8 mouse cellular contexts compared by ENCODE assay signal in the genomic region with DNA sequence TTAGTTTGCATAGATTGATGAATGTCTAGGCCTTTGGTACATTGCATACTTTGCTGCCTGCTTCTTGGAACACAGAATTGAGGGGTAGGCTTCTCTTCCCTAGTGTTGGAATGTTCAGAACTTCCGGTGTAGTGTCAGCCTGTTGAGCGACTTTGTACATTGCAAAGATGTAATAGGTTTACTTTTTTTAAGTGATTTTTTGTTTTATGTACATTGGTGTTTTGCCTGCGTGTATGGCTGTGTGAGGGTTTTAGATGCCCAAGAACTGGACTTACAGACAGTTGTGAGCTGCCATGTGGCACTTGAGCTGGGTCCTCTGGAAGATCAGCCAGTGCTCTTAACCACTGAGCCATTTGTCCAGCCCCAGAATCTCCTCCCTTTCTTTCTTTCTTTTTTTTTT. TPM values are rescaled to one million over a fixed set of nuclear protein-coding genes. Genes with fewer than 3 reads are reported as not detected.
DNase-seq lines count a peak whose midpoint lies in the region; ATAC-seq and TF ChIP-seq lines count a peak whose summit lies in the region.

No protein-coding gene starts in this region.

- no peak for DNase-seq in left cerebral cortex, adult 2 months (ENCODE audit: extremely low spot score in 1 of 2, low spot score in 2 of 2)
- DNase-seq in left cerebral cortex, postnatal 36 days (ENCODE audit: low spot score in 2 of 2): no peak
- no peak for DNase-seq in embryonic facial prominence, embryonic 11.5 days (ENCODE audit: low spot score)
- no peak for DNase-seq in limb, embryonic 10.5 days (ENCODE audit: low spot score)
- DNase-seq in adrenal gland, postnatal 25 days: no peak
- no peak for DNase-seq in right cerebral cortex, postnatal 4 days
- DNase-seq in cerebellum, postnatal 4 days (ENCODE audit: low spot score in 2 of 2): no peak

- H3K4me2 ChIP-seq in embryonic facial prominence, embryonic 11.5 days (ENCODE audit: low read depth, low read length): peak overlapping the region; percentile 62
- H3K4me2 ChIP-seq in neural tube, embryonic 15.5 days: peak overlapping the region; percentile 88

- peak overlapping the region; percentile 98; the same call in 1 of the 2 replicates for H3K27ac ChIP-seq in left cerebral cortex, adult 2 months
- H3K27ac ChIP-seq in embryonic facial prominence, embryonic 11.5 days (replicated peaks; ENCODE audit: low read depth, low read length): no peak overlapping the region
- peak overlapping the region; percentile 100; the same call in 1 of the 2 replicates for H3K27ac ChIP-seq in limb, embryonic 10.5 days
- H3K27ac ChIP-seq in neural tube, embryonic 15.5 days (replicated peaks): peak overlapping the region; percentile 97

- ATAC-seq in embryonic facial prominence, embryonic 11.5 days (replicated peaks; ENCODE audit: insufficient number of reproducible peaks, low FRiP score, low TSS enrichment, low read depth): no peak
- no peak for ATAC-seq in neural tube, embryonic 15.5 days (ENCODE audit: low FRiP score)

- no peak overlapping the region; the same call in 1 of the 2 replicates for H3K9ac ChIP-seq in embryonic facial prominence, embryonic 11.5 days (replicated peaks; ENCODE audit: low read length)
- H3K9ac ChIP-seq in neural tube, embryonic 15.5 days (replicated peaks): peak overlapping the region; percentile 97

- peak overlapping the region; percentile 93 for H3K4me3 ChIP-seq in left cerebral cortex, adult 2 months
- peak overlapping the region; percentile 17 for H3K4me3 ChIP-seq in embryonic facial prominence, embryonic 11.5 days (ENCODE audit: low read depth, low read length)
- H3K4me3 ChIP-seq in limb, embryonic 10.5 days: peak overlapping the region; percentile 89
- peak overlapping the region; percentile 86 for H3K4me3 ChIP-seq in neural tube, embryonic 15.5 days (replicated peaks)

- intact Hi-C loops in left cerebral cortex, adult 2 months (cut with DNase I): loop anchor here (2.0 kb wide), 1 partner anchor 59 kb away; no protein-coding TSS in a partner anchor
- intact Hi-C loops in left cerebral cortex, postnatal 36 days (cut with DNase I): no loop called here

- no peaks in the 10 kb centered on the region for H3K9me3 ChIP-seq in embryonic facial prominence, embryonic 11.5 days (replicated peaks; ENCODE audit: control insufficient read depth, low read length)
- no peaks in the 10 kb centered on the region for H3K9me3 ChIP-seq in limb, embryonic 10.5 days (replicated peaks)
- no peaks in the 10 kb centered on the region for H3K9me3 ChIP-seq in neural tube, embryonic 15.5 days (replicated peaks)

- TF ChIP-seq CTCF in left cerebral cortex, adult 2 months (IDR thresholded peaks at IDR 0.05): no peak

- H3K36me3 ChIP-seq in embryonic facial prominence, embryonic 11.5 days (replicated peaks; ENCODE audit: control insufficient read depth, insufficient read depth, low read depth, low read length): no peaks in the 10 kb centered on the region
- peaks cover 31% of the 10 kb centered on the region for H3K36me3 ChIP-seq in limb, embryonic 10.5 days
- H3K36me3 ChIP-seq in neural tube, embryonic 15.5 days: peaks cover 15% of the 10 kb centered on the region

- no peaks in the 10 kb centered on the region; the same call in 1 of the 2 replicates for H3K4me1 ChIP-seq in embryonic facial prominence, embryonic 11.5 days (ENCODE audit: control insufficient read depth, insufficient read depth, low read length)
- peaks cover 27% of the 10 kb centered on the region for H3K4me1 ChIP-seq in limb, embryonic 10.5 days
- peaks cover 36% of the 10 kb centered on the region for H3K4me1 ChIP-seq in neural tube, embryonic 15.5 days

- 56% methylated on average over 3 of the region's 3 CpGs for WGBS in embryonic facial prominence, embryonic 11.5 days
- 70% methylated on average over 3 of the region's 3 CpGs for WGBS in limb, embryonic 10.5 days
- 66% methylated on average over 3 of the region's 3 CpGs for WGBS in neural tube, embryonic 15.5 days

- H3K27me3 ChIP-seq in embryonic facial prominence, embryonic 11.5 days (ENCODE audit: control insufficient read depth, insufficient read depth, low read length): no peaks in the 10 kb centered on the region
- H3K27me3 ChIP-seq in limb, embryonic 10.5 days (ENCODE audit: low read depth, poor library complexity, severe bottlenecking): no peaks in the 10 kb centered on the region
- no peaks in the 10 kb centered on the region for H3K27me3 ChIP-seq in neural tube, embryonic 15.5 days (replicated peaks)

RNA-seq across cellular contexts. Expression of a gene that starts 1.1 kb away (rescaled TPM):
- total RNA-seq in left cerebral cortex, adult 2 months (2021): 10 to 100 TPM; 32.9 to 34.8 TPM
- 10 to 100 TPM; 27.4 to 35.7 TPM for total RNA-seq in left cerebral cortex, postnatal 36 days (2021)
- 7.9 and 8.9 TPM in 2 replicates for polyA plus RNA-seq in embryonic facial prominence, embryonic 11.5 days (2014; fragmentation: Nextera tagmentation; extraction: Ambion mirVana)
- polyA plus RNA-seq in limb, embryonic 10.5 days (2016; fragmentation: Nextera tagmentation; extraction: Ambion mirVana): 10.0 and 11.2 TPM in 2 replicates
- polyA plus RNA-seq in neural tube, embryonic 15.5 days (2015; fragmentation: Nextera tagmentation; extraction: Ambion mirVana): 8.2 and 10.9 TPM in 2 replicates
- 30.2 and 36.2 TPM in 2 replicates for total RNA-seq in adrenal gland, postnatal 25 days (2021)

Comparison
In these comparisons a context has a peak if more than half of its experiments do, and no peak if none do; other contexts are left out.
1. H3K4me3 ChIP-seq: peak in every context shown above with its lines; median percentile 93 in left cerebral cortex, adult 2 months; 89 in limb, embryonic 10.5 days; 86 in neural tube, embryonic 15.5 days; 17 in embryonic facial prominence, embryonic 11.5 days.